Mouse (Mus musculus) monocyte, adult 2 months (primary cell): ENCODE results near the gene Acot10.
"Not testable (repeated sequence)": the region's sequence is repeated elsewhere in the genome, so short reads cannot be mapped to it uniquely, and the experiment has no call there.

Experiments
- DNase-seq, 2 experiments: peaks; one replicate each; pipeline ENCODE4 v3.0.0; 2022; ENCODE audit warnings: low spot score in 2 of 2, low read depth in 1 of 2

Gene Acot10

GRCm38 (mm10) chr15:20666650-20667049 is at the start of gene Acot10:
TSS of gene Acot10 (minus strand) at chr15:20666750.
- DNase-seq: no peak

GRCm38 (mm10) chr15:20711859-20712258 is 45.3 kb upstream of the Acot10 start:
- no peak for DNase-seq

- no peak for DNase-seq
Observed at GRCm38 (mm10) chr15:20696229-20696628, 29.7 kb upstream of the Acot10 start.

- DNase-seq: no peak
Observed at GRCm38 (mm10) chr15:20684200-20684599, 17.6 kb upstream of the Acot10 start.

GRCm38 (mm10) chr15:20682719-20683118 is 16.2 kb upstream of the Acot10 start:
- DNase-seq: no peak

GRCm38 (mm10) chr15:20669507-20669906 is 3.0 kb upstream of the Acot10 start:
- not testable (repeated sequence) for DNase-seq

- no peak for DNase-seq
Observed at GRCm38 (mm10) chr15:20667989-20668388, 1.4 kb upstream of the Acot10 start.

- DNase-seq: no peak
Observed at GRCm38 (mm10) chr15:20667350-20667749, 800 bp upstream of the Acot10 start.

GRCm38 (mm10) chr15:20660221-20660620 is 6.3 kb downstream of the Acot10 start:
- DNase-seq: no peak

- no peak for DNase-seq
Observed at GRCm38 (mm10) chr15:20642905-20643414, 23.6 kb downstream of the Acot10 start.

GRCm38 (mm10) chr15:20639155-20639554 is 27.4 kb downstream of the Acot10 start:
- no peak for DNase-seq

GRCm38 (mm10) chr15:20634593-20634992 is 32.0 kb downstream of the Acot10 start:
- DNase-seq: no peak
